Mouse (Mus musculus) CH12F3 (cell line): ENCODE data around the gene Lrch1.

ENCODE experiments used
- in situ Hi-C: fragments of 300-500 bp; cut with MboI; formaldehyde crosslinking; loops from 2 replicates; pipeline ENCODE4 v1.14.3; 2020; ENCODE audit warnings: low sequenced_read_pairs

Gene Lrch1

GRCm38 (mm10) chr14:74732079-74732783, 215.4 kb downstream of the Lrch1 start, which contains the start of gene Esd:
TSS of gene Esd (plus strand) at chr14:74732297.
- in situ Hi-C loops, result no loop called here

GRCm38 (mm10) chr14:74731221-74732078, 216.2 kb downstream of the Lrch1 start:
- in situ Hi-C loops, result no loop called here

- in situ Hi-C loops, result no loop called here
Measured at GRCm38 (mm10) chr14:74723541-74723940, 224.1 kb downstream of the Lrch1 start.

GRCm38 (mm10) chr14:74709054-74709453, 238.6 kb downstream of the Lrch1 start:
- in situ Hi-C loops, result no loop called here
